Mouse (Mus musculus) hindbrain, embryonic 14.5 days (tissue): ENCODE measurements around the gene Rbmx2. TPM values are rescaled to one million over a fixed set of nuclear protein-coding genes. Genes with fewer than 3 reads are reported as not detected.

Source experiments
- ATAC-seq: fragments of 200-750 bp; cut with Nextera tagmentation; 2 replicates; pipeline ENCODE4 v1.8.0; 2017; ENCODE audit warnings: moderate number of reproducible peaks, mild to moderate bottlenecking, moderate TSS enrichment, moderate library complexity; ENCODE audit not compliant: low FRiP score
- DNase-seq: peaks from one replicate; pipeline ENCODE4 v3.0.0-alpha.2; 2015; ENCODE audit warnings: low spot score
- H3K27ac ChIP-seq: fragments of 300-500 bp; sonication (generic); 2 replicates; pipeline ENCODE4 v1.5.1; 2014; ENCODE audit warnings: mild to moderate bottlenecking, moderate library complexity
- H3K27me3 ChIP-seq: fragments of 300-500 bp; sonication (generic); 2 replicates; pipeline ENCODE4 v1.6.1; 2014; ENCODE audit warnings: mild to moderate bottlenecking, low read length, mixed read lengths; ENCODE audit not compliant: control insufficient read depth, insufficient read depth
- H3K36me3 ChIP-seq: fragments of 300-500 bp; sonication (generic); replicated peaks from 2 replicates; pipeline ENCODE4 v1.6.1; 2014; ENCODE audit not compliant: control insufficient read depth, insufficient read depth
- H3K4me1 ChIP-seq: fragments of 300-500 bp; sonication (generic); replicated peaks from 2 replicates; pipeline ENCODE4 v1.6.1; 2014; ENCODE audit warnings: antibody characterized with exemption, low read length, mixed read lengths; ENCODE audit not compliant: control insufficient read depth, insufficient read depth
- H3K4me2 ChIP-seq: fragments of 300-500 bp; sonication (generic); replicated peaks from 2 replicates; pipeline ENCODE4 v1.6.1; 2014; ENCODE audit warnings: mild to moderate bottlenecking, moderate library complexity
- H3K4me3 ChIP-seq: fragments of 300-500 bp; sonication (generic); replicated peaks from 2 replicates; pipeline ENCODE4 v1.5.1; 2014; ENCODE audit warnings: mild to moderate bottlenecking, low read length
- H3K9ac ChIP-seq: fragments of 300-500 bp; sonication (generic); 2 replicates; pipeline ENCODE4 v1.6.1; 2014
- H3K9me3 ChIP-seq: fragments of 300-500 bp; sonication (generic); 2 replicates; pipeline ENCODE4 v1.6.1; 2016; ENCODE audit warnings: low read length; ENCODE audit not compliant: control insufficient read depth
- WGBS: fragments of 180-500 bp; shearing (Covaris S2); extraction: QIAGEN DNeasy Blood & Tissue Kit; methylation state at CpG from one replicate; pipeline ENCODE4 v1.1.7; 2014; 5-methylcytosine and 5-hydroxymethylcytosine counted together
- polyA plus RNA-seq: library from polyadenylated mRNA; unstranded; fragments of >200 nt; fragmentation: Nextera tagmentation; extraction: Ambion mirVana; gene quantifications from 2 replicates; pipeline ENCODE4 v1.2.1, GENCODE M21; 2014

The Rbmx2 gene
- polyA plus RNA-seq, 1 experiment from 2014 or later: 19.0 TPM

- Histone ChIP-seq H3K27ac (no peak overlapping the region), H3K4me2 (no peak overlapping the region), H3K27me3 (no peaks in the 10 kb centered on the region), H3K4me3 (no peak overlapping the region), H3K9me3 (no peaks in the 10 kb centered on the region), H3K36me3 (no peaks in the 10 kb centered on the region), H3K4me1 (no peaks in the 10 kb centered on the region), H3K9ac (no peak overlapping the region)
- WGBS: 95% methylated on average over 2 of the region's 2 CpGs
- no peak for DNase-seq
- ATAC-seq: no peak
Observed at GRCm38 (mm10) chrX:48754710-48755283, 60.0 kb downstream of the Rbmx2 start.

Other genes starting within 250 kb of the Rbmx2 start
- gene Elf4, start 231.9 kb upstream of the Rbmx2 start, polyA plus RNA-seq: 0.83 and 1.2 TPM in 2 replicates
- 34.5 and 38.3 TPM in 2 replicates for gene Aifm1, start 181.4 kb upstream of the Rbmx2 start, polyA plus RNA-seq
- 96.4 and 97.0 TPM in 2 replicates for gene Rab33a, start 175.7 kb upstream of the Rbmx2 start, polyA plus RNA-seq
- gene Zfp280c, start 100.5 kb upstream of the Rbmx2 start, polyA plus RNA-seq: 12.7 and 12.9 TPM in 2 replicates
- gene Slc25a14, start 71.6 kb upstream of the Rbmx2 start, polyA plus RNA-seq: 40.8 and 44.8 TPM in 2 replicates
- gene Gpr119, start 20.5 kb upstream of the Rbmx2 start, polyA plus RNA-seq: not detected in 2 replicates
- not detected in 2 replicates for gene Gm595, start 182.7 kb downstream of the Rbmx2 start, polyA plus RNA-seq